Mouse (Mus musculus): ENCODE measurements at regions not wholly inside any gene's neighbourhood (a gene's known extent, or its start where the extent isn't known, plus 50 kb on each side); places are given as distances from the start of the nearest gene placed in this dataset.
A peak's percentile ranks its signal among the peaks of the same experiment; 100 is the strongest.

DNA sequence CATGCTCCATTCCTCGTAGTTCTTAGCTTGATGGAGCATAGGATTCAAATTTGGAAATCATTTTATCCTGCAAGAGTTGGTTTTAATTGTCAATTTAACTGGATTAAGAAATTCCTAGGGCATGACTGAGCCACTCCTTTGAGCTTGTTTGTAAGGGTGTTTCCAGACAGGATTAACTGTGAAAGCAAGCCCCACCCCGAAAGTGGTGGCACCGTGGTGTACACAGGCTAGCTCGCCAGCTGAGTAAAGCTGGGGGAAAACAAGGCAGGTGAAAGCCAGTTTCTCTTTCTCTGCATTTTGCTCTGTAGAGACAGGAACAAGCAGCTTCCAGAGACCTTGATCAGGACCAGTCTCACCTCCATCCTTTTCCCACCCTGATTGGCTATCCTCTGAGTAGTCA is 103.5 kb downstream of the Arrdc3 start:
- H3K4me1 ChIP-seq (replicated peaks; ENCODE audit: control insufficient read depth, insufficient read depth, low read length), result no peaks in the 10 kb centered on the region
- H3K4me2 ChIP-seq (replicated peaks; ENCODE audit: low read depth), result no peak overlapping the region
- WGBS, result 60% methylated on average over 4 of the region's 4 CpGs
- H3K36me3 ChIP-seq (ENCODE audit: control insufficient read depth, insufficient read depth), result no peaks in the 10 kb centered on the region
- TF ChIP-seq CTCF (IDR thresholded peaks at IDR 0.05; ENCODE audit: low read depth), result no peak
- H3K9ac ChIP-seq (ENCODE audit: low read depth, low read length), result no peak overlapping the region
- no peak for ATAC-seq
- no peaks in the 10 kb centered on the region for H3K27me3 ChIP-seq (replicated peaks; ENCODE audit: control insufficient read depth, insufficient read depth, low read length)
- H3K27ac ChIP-seq (ENCODE audit: low read depth, low read length), result no peak overlapping the region
- no peaks in the 10 kb centered on the region for H3K9me3 ChIP-seq (ENCODE audit: control insufficient read depth)
- H3K4me3 ChIP-seq (ENCODE audit: low read depth, low read length), result no peak overlapping the region

DNA sequence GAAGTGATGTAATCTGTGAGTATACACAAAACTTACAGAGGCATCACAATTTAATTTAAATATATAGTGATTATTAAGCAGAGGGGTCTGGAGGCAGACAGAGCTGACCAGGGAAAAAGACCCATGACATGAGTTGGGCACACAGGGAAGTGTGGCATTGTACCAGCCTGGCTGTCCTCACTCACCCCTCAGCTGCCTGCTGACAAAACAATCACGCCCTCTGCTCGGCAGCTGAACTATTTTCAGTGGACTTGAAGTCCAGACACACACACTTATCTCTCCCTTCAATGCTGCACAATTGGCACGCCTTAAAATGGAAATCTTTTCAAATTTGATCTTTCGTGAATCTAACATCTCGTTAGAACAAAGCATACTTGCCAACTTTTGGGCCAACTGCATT is 106.6 kb downstream of the Arrdc3 start:
- no peak for ATAC-seq
- Histone ChIP-seq H3K27ac (ENCODE audit: low read depth, low read length) (no peak overlapping the region), H3K36me3 (ENCODE audit: control insufficient read depth, insufficient read depth) (no peaks in the 10 kb centered on the region), H3K27me3 (replicated peaks; ENCODE audit: control insufficient read depth, insufficient read depth, low read length) (no peaks in the 10 kb centered on the region), H3K9ac (ENCODE audit: low read depth, low read length) (no peak overlapping the region), H3K4me1 (replicated peaks; ENCODE audit: control insufficient read depth, insufficient read depth, low read length) (no peaks in the 10 kb centered on the region), H3K4me3 (ENCODE audit: low read depth, low read length) (no peak overlapping the region), H3K9me3 (ENCODE audit: control insufficient read depth) (no peaks in the 10 kb centered on the region), H3K4me2 (replicated peaks; ENCODE audit: low read depth) (no peak overlapping the region)
- 57% methylated on average over 5 of the region's 5 CpGs for WGBS
- TF ChIP-seq CTCF (IDR thresholded peaks at IDR 0.05; ENCODE audit: low read depth), result no peak

DNA sequence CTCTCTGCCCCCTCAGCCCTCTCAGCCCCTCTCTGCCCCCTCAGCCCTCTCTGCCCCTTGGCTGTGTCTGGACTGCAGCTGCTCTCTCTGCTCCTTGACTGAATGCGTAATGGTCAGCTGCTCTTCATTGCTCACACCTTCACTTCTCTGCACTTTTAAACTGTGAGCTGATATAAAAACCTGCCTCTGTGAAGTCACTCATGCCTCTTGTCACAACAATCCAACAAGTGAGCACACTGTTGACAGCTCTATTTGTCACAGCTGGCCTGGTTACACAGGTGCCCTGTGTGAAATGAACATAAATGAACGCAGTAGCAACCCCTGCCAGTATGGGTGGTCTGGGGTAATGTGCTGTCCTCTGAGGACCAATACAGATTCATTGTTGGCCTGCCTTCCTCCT is 109.2 kb downstream of the Arrdc3 start:
- Histone ChIP-seq H3K27ac (ENCODE audit: low read depth, low read length) (no peak overlapping the region), H3K36me3 (ENCODE audit: control insufficient read depth, insufficient read depth) (no peaks in the 10 kb centered on the region), H3K9me3 (ENCODE audit: control insufficient read depth) (no peaks in the 10 kb centered on the region), H3K4me2 (replicated peaks; ENCODE audit: low read depth) (no peak overlapping the region), H3K4me3 (ENCODE audit: low read depth, low read length) (no peak overlapping the region), H3K9ac (ENCODE audit: low read depth, low read length) (no peak overlapping the region), H3K4me1 (replicated peaks; ENCODE audit: control insufficient read depth, insufficient read depth, low read length) (no peaks in the 10 kb centered on the region), H3K27me3 (replicated peaks; ENCODE audit: control insufficient read depth, insufficient read depth, low read length) (no peaks in the 10 kb centered on the region)
- 85% methylated on average over 2 of the region's 2 CpGs for WGBS
- TF ChIP-seq CTCF (IDR thresholded peaks at IDR 0.05; ENCODE audit: low read depth), result no peak
- no peak for ATAC-seq

DNA sequence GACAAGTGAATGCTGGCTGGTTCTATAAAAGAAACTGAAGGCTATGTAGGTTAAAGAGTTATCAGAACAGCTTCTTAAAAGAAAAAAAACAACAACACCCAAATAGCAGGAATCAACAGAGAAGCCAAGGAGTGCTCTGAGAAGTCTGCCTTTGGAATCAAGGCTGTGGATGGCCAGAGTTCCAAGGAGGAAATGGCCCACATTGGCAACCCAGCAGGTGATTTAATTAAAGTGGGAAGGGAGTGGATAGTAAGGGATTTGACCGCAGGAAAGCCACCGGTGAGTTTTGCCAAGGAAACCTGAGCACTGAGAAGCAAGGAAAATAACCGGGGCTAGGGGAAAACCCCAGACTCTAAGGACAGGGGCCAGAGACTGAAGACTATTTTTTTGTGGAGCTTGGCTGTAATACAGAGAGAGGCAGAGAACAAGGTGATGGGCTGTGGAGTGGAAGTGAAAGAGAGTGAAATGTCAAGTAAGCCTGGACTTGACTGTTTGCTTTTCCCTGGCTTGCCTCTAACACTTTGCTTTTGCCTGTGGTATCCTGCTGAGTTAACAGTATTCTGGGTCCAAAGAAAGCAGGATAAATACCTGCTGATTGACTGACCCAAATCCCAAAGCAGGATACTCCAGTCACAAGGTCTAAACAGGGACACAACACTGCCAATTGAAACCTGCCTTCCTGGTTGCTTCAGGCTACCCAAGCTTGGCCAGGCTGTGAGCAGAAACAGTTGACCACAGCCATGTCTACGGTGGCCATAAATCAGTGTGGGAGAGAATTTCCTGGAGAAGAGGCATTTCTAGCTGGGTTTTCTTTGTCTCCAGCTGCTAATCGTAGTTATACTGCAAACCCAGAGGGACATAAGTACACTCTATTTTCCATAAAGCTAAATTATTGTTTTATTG is 125.9 kb downstream of the Arrdc3 start:
- Histone ChIP-seq H3K4me2 (replicated peaks; ENCODE audit: low read depth) (no peak overlapping the region), H3K36me3 (ENCODE audit: control insufficient read depth, insufficient read depth) (no peaks in the 10 kb centered on the region), H3K9ac (ENCODE audit: low read depth, low read length) (no peak overlapping the region), H3K4me3 (ENCODE audit: low read depth, low read length) (no peak overlapping the region), H3K9me3 (ENCODE audit: control insufficient read depth) (no peaks in the 10 kb centered on the region), H3K4me1 (replicated peaks; ENCODE audit: control insufficient read depth, insufficient read depth, low read length) (no peaks in the 10 kb centered on the region), H3K27ac (ENCODE audit: low read depth, low read length) (no peak overlapping the region), H3K27me3 (replicated peaks; ENCODE audit: control insufficient read depth, insufficient read depth, low read length) (no peaks in the 10 kb centered on the region)
- TF ChIP-seq CTCF (IDR thresholded peaks at IDR 0.05; ENCODE audit: low read depth), result no peak
- WGBS, result 36% methylated on average over 5 of the region's 5 CpGs
- ATAC-seq, result 0 out of 2 replicates have a peak, but pooled peaks have one; percentile 36

DNA sequence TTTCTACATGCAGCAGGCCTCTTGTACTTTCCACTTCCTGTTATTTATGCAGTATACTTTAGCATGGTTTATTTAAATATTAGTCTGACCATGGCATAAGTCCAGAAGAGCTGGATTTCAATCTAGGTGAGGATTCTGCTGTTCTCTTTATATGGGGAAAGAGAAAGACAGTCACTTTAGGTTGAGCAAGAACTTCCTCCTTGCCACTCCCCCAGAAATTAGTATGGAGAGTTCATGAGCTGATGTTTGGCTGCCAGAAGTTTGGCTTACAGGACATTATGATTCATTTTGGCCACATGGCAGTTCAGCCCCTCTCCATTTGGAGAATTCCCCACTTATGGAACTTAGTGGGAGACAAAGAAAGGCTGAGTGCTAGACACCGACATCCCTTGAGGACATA is 130.8 kb downstream of the Arrdc3 start:
- H3K9me3 ChIP-seq (ENCODE audit: control insufficient read depth), result no peaks in the 10 kb centered on the region
- H3K4me1 ChIP-seq (replicated peaks; ENCODE audit: control insufficient read depth, insufficient read depth, low read length), result no peaks in the 10 kb centered on the region
- TF ChIP-seq CTCF (IDR thresholded peaks at IDR 0.05; ENCODE audit: low read depth), result no peak
- no peaks in the 10 kb centered on the region for H3K36me3 ChIP-seq (ENCODE audit: control insufficient read depth, insufficient read depth)
- no peak for ATAC-seq
- no peaks in the 10 kb centered on the region for H3K27me3 ChIP-seq (replicated peaks; ENCODE audit: control insufficient read depth, insufficient read depth, low read length)
- no peak overlapping the region for H3K4me2 ChIP-seq (replicated peaks; ENCODE audit: low read depth)
- no peak overlapping the region for H3K27ac ChIP-seq (ENCODE audit: low read depth, low read length)
- H3K9ac ChIP-seq (ENCODE audit: low read depth, low read length), result no peak overlapping the region
- no peak overlapping the region for H3K4me3 ChIP-seq (ENCODE audit: low read depth, low read length)
- WGBS, result 61% methylated on average over 1 of the region's 1 CpGs

DNA sequence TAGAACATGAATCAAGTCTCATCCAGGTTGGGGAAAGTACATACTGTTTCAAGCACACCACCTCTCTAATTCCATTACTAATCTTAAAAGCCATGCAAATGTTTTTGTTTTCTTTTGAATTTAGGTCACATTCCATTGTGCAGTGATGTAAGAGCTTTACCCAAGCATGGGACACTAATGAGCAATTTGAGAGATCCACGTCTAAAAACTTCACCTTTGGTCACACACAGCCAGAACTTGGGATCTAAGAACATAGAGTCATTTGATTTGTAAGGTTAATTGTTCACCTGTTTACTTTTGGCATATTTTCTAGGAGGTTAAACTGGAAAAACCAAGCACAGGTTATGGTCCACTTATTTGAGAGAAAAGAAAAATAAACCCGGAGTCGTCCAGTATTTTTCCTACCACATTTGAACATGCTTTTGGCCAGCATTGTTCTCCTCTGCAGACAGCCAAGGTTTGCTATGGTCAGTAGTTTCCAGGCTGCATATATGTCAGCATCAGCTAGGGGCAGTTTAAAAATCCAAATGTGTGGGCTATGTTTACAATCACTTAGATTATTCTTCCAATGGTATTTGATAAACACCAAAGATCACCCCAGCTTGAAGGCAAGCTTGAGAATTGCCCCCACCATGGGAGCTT is 137.0 kb downstream of the Arrdc3 start:
- Histone ChIP-seq H3K4me1 (replicated peaks; ENCODE audit: control insufficient read depth, insufficient read depth, low read length) (no peaks in the 10 kb centered on the region), H3K4me3 (ENCODE audit: low read depth, low read length) (no peak overlapping the region), H3K4me2 (replicated peaks; ENCODE audit: low read depth) (no peak overlapping the region), H3K9ac (ENCODE audit: low read depth, low read length) (no peak overlapping the region), H3K36me3 (ENCODE audit: control insufficient read depth, insufficient read depth) (no peaks in the 10 kb centered on the region), H3K9me3 (ENCODE audit: control insufficient read depth) (no peaks in the 10 kb centered on the region), H3K27ac (ENCODE audit: low read depth, low read length) (no peak overlapping the region), H3K27me3 (replicated peaks; ENCODE audit: control insufficient read depth, insufficient read depth, low read length) (no peaks in the 10 kb centered on the region)
- 69% methylated on average over 3 of the region's 3 CpGs for WGBS
- no peak for TF ChIP-seq CTCF (IDR thresholded peaks at IDR 0.05; ENCODE audit: low read depth)
- no peak for ATAC-seq

Data from intestine, postnatal 0 days (tissue).